Mouse (Mus musculus) spleen, postnatal 10 days (tissue): Measurements from ENCODE around the gene Barx2.
"Not testable (repeated sequence)": the region's sequence is repeated elsewhere in the genome, so short reads cannot be mapped to it uniquely, and the experiment has no call there.

Experiments
- DNase-seq, 2 experiments: peaks; one replicate each; pipeline ENCODE4 v3.0.0; 2021 to 2022; ENCODE audit warnings: low spot score in 2 of 2

The Barx2 gene

DNA sequence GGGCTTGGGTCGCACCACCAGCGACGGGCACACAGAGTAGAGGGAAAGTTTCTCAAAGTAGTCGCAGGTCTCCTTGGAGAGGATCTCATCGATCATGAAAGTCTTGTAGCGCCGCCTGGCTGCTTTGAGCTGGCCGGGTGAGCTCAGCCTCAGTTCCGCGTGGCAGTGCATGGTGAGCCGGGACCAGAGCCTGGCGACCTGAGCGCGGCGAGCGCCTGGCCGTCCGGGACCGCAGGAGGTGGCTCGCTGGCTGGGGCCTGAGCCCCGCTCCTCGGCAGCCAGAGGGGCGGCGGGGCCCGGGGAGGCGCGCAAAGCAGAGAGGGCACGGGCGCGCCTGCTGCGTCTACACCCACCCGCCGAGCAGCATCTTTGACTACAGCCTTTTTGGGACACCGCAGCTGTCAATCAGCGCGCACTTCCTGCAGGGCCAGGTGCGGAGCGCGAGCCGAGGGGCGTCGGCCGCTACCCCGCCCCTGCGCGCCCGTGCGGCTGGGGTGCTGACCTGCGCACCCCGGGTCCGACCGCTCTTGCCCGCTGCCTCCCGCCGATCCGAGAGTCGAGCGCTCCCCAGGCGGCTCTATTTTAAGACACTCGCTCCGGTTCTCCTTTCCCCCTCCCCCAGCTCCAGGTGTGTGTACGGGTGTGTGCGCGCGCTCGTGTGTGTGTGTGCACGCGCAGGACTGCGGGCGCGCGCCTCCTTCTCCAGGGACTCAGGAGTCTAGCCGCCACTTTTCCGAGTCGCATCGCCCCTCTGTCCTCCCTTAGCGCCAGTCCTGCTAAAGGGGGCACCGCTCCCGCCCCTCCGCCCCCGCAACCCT lies at the start of gene Barx2:
Barx2 (minus strand) TSS at position 542 of the 818 bp plus-strand sequence.
- DNase-seq, result peak in 1 of 2 experiments; percentile 22

DNA sequence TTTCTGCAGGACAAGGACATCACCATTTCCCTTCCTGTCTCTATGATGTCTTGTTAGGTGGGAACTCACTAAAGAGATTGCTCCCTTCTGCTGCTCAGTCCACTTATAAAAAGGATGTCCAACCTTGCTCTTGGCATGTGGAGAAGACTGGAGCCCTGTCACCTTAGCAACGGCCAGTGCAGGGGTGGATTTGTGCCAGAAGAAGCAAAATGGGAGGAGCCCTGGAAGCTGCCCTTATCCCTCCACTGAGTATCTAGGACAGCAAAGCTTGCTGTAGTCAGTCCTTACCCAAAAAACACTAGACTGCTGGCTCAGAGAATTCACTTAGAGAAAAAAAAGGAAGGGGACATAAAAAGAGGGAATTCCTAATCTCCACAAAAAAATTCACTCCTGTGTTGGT lies 49.0 kb upstream of the Barx2 start:
- no peak for DNase-seq

GRCm38 (mm10) chr9:31960488-31960887 lies 47.2 kb upstream of the Barx2 start:
- no peak for DNase-seq

GRCm38 (mm10) chr9:31958120-31958519 lies 44.9 kb upstream of the Barx2 start:
- DNase-seq, result no peak

GRCm38 (mm10) chr9:31950506-31950905 lies 37.2 kb upstream of the Barx2 start:
- DNase-seq, result no peak

DNA sequence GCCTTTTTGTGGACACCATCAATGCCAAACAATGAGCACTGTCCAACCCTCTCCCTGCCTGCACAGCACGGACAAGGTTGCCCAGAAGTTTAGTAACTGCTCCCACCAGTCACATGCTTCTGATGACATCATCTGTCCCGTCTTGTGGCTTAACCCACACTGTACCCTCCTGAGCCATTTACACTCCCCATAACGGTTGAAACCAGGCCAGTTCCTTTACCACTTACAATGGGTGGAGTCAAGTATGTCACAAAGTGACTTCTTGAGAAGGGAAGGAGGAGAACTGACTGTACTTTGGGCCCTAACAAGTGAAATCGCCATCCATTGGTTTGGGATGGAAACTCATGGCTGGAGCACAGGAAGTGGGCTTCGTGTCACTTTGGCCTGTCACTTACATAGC lies 35.8 kb upstream of the Barx2 start:
- no peak for DNase-seq

- DNase-seq, result no peak
Measured at GRCm38 (mm10) chr9:31947051-31947450, 33.8 kb upstream of the Barx2 start.

GRCm38 (mm10) chr9:31942334-31942733 lies 29.1 kb upstream of the Barx2 start:
- DNase-seq, result no peak

DNA sequence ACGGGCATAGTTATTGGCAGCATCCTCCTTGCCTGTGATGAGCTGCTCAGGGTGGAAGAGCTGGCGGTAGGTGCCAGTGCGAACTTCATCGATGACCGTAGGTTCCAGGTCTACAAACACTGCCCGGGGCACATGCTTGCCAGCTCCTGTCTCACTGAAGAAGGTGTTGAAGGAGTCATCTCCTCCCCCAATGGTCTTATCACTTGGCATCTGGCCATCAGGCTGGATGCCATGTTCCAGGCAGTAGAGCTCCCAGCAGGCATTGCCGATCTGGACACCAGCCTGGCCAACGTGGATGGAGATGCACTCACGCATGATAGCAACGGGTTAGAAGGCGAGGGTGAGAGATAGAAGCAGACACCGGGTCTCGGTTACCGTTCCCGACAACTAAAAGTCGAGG lies 23.2 kb upstream of the Barx2 start:
- not testable (repeated sequence) for DNase-seq

DNA sequence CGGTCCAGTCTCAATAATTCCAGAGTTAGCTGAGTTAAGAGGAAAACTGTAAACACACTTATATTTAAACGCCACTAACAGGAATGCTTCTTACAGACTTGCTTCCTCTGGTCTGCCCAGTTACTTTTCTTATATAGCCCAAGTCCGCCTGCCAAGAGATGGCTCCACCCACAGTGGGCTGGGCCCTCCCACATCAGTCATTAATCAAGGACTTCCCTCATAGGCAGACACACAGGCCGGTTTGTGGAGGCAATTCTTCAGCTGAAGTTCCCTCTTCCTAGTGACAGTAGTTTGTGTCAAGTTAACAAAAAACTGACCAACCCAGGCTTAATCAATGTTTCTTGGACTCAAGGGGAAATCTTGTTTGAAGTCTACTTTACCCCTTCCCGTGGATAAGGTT lies 18.4 kb upstream of the Barx2 start:
- DNase-seq, result no peak

GRCm38 (mm10) chr9:31931255-31931654 lies 18.0 kb upstream of the Barx2 start:
- DNase-seq, result no peak

DNA sequence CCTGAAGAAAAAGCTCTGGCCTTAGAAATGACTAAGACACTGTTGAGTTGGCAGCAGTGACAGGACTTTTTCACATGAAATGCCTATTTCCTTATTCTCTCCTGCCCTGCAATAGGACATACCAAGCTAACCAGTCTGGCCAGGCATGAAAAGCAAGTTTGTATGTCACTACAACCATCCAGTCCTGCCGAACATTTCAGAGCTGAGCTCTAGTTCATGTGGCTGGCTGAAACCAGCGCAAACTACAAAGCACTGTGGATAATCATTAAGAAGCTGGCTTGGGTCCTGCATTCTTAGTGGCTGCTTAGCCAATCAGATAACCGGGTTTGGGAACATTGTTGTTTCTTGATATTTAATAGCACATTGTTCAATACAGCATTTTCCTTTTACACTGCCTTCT lies 13.5 kb upstream of the Barx2 start:
- no peak for DNase-seq

- DNase-seq, result peak; percentile 46 to 79
Measured at GRCm38 (mm10) chr9:31925830-31926624, 12.8 kb upstream of the Barx2 start.

- DNase-seq, result no peak
Measured at GRCm38 (mm10) chr9:31923529-31923928, 10.3 kb upstream of the Barx2 start.

- DNase-seq, result no peak
Measured at GRCm38 (mm10) chr9:31919802-31920201, 6.5 kb upstream of the Barx2 start.

- no peak for DNase-seq
Measured at GRCm38 (mm10) chr9:31916421-31916820, 3.2 kb upstream of the Barx2 start.

GRCm38 (mm10) chr9:31914871-31915270 lies 1.6 kb upstream of the Barx2 start:
- no peak for DNase-seq

GRCm38 (mm10) chr9:31913739-31914591 lies 703 bp upstream of the Barx2 start:
- DNase-seq, result no peak

- no peak for DNase-seq
Measured at GRCm38 (mm10) chr9:31912553-31912920, 725 bp downstream of the Barx2 start.

- no peak for DNase-seq
Measured at GRCm38 (mm10) chr9:31910221-31910620, 3.0 kb downstream of the Barx2 start.

DNA sequence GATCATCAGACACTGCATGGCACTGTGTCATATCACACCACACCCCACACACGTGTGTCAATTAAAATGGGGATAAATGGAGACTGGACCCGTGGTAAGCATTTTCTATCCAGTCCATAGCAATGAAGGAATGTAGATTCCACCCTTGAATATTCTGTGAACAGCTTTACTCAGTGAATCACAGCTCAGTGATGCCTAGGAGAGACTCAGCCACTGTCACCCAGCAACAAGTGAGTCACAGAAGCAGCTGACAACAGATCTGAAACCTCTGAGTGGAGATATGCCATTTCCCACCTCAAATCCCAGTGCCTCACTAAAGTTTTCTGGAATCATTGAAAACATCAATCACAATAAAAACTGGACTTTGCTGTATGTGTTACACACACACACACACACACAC lies 11.5 kb downstream of the Barx2 start:
- DNase-seq, result no peak

GRCm38 (mm10) chr9:31894775-31895320 lies 18.4 kb downstream of the Barx2 start:
- no peak for DNase-seq
